Mouse (Mus musculus): ENCODE results near the gene Sec24c.

Gene Sec24c

GRCm38 (mm10) chr14:20658902-20659301 lies 15.2 kb upstream of the Sec24c start:
- in situ Hi-C loops (cut with MboI, MseI) = loop anchor here (10.0 kb wide), 1 partner anchor 174 kb away; the partner anchor contains the start of gene Anxa7

DNA sequence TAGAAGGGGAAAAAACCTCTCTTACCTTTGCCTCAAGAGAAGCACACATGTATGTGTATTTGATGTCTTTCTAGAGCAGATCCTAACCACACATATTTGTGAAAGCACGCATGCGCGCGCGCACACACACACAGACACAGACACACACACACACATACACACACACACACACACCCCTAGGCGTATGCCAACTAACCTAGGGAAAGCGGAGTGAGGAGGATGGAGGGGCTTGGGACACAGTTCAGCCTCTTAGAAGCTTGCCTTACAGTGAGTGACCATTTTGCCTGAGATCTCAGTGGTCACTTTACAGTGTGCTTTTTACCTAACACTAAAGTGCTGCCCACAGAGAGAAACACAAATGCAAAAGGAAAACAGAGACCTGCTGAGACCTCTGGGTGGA lies 14.4 kb upstream of the Sec24c start:
- in situ Hi-C loops (cut with MboI, MseI) = loop anchor here (5.0 to 10.0 kb wide), 2 partner anchors 82 to 175 kb away; partner anchors contain the start of gene Anxa7

DNA sequence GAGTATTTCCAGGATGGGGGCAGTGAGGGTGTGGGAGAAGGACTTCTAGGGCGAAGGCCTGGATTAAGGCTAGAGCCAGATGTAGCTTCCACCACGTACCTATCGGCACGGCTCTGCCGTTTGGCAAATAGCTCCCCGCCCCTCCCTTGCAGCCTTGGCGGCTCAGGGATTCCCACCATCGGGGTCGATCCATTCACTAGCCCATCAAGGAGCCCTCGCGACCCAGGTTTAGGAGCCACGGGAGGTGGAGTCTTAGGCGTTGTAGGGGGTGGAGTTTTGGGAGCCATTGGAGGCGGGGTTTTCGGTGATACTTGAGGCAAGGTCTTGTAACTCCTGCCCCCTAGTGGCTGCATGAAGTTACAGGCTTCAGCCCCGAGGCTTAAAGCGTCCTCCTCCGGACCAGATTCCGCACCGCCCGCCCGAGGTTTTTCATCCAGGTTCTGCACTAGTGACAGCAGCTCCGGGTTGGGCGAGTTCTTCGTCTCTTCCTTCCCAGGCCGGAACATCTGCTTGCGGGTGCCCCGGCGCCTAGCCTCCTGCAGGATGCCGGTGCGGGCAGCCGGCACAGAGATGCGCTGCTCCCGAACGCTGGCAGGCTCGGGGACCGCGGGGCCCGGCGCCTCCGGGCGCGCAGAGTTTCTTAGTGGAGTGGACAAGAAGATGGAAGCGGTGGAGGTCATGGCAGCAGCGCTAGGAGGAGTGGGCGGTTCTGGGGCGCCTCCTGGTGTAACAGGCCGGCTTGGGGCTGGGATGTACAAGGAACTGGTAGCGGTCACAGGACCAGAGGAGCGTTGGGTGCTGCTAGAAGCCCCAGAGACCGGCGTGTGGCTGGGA lies 13.1 kb upstream of the Sec24c start:
- in situ Hi-C loops (cut with MboI, MseI) = loop anchor here (5.0 kb wide), 1 partner anchor 84 kb away; no protein-coding TSS in a partner anchor

GRCm38 (mm10) chr14:20661661-20662331 lies 12.3 kb upstream of the Sec24c start:
- in situ Hi-C loops (cut with MboI, MseI) = loop anchor here (5.0 kb wide), 1 partner anchor 84 kb away; no protein-coding TSS in a partner anchor

DNA sequence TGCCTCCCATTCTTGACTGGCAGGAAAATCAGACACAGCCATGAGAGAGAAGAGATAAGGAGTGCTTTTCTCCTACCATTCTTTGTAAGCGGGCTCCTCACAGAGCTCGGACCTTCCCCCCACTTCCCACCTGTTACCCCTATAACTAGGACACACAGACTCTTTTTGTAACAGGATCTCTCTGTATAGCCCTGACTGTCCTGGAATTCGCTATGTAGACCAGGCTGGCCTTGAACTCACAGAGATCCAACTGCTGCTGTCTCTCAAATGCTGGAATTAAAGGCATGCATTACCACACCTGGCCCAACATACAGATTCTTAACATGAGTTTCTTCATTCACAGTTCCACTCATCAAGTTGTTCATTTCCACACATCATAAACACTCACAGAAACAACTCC lies 11.4 kb upstream of the Sec24c start:
- in situ Hi-C loops (cut with MboI, MseI) = loop anchor here (5.0 kb wide), 1 partner anchor 85 kb away; no protein-coding TSS in a partner anchor

GRCm38 (mm10) chr14:20663601-20664000 lies 10.5 kb upstream of the Sec24c start:
- in situ Hi-C loops (cut with MboI, MseI) = loop anchor here (5.0 kb wide), 1 partner anchor 86 kb away; no protein-coding TSS in a partner anchor

- in situ Hi-C loops (cut with MboI, MseI) = loop anchor here (5.0 kb wide), 1 partner anchor 87 kb away; no protein-coding TSS in a partner anchor
Measured at GRCm38 (mm10) chr14:20664436-20664835, 9.7 kb upstream of the Sec24c start.

GRCm38 (mm10) chr14:20667469-20667868 lies 6.6 kb upstream of the Sec24c start:
- in situ Hi-C loops (cut with MboI, MseI) = no loop called here

GRCm38 (mm10) chr14:20668154-20668810 lies 5.8 kb upstream of the Sec24c start, which contains the start of gene Synpo2l:
TSS of gene Synpo2l (minus strand) at chr14:20668354.
- in situ Hi-C loops (cut with MboI, MseI) = no loop called here

DNA sequence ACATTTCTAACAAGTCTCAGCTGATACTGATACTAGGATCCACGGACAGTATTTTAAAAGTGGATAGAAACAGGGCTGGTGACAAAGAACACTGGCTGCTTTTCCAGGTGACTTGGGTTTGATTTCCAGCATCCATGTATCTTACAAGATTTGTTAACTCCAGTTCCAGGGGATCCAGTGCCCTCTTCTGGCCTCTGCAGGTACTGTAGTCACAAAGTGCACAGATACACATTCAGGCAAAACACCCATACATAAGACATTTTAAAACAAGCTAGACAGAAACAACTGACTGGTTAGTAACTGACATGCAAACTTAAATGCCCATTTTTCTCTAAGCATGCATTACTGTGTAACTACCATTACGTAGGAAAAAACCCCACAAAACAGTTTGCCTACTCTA lies 1.1 kb upstream of the Sec24c start:
- in situ Hi-C loops (cut with MboI, MseI) = no loop called here

DNA sequence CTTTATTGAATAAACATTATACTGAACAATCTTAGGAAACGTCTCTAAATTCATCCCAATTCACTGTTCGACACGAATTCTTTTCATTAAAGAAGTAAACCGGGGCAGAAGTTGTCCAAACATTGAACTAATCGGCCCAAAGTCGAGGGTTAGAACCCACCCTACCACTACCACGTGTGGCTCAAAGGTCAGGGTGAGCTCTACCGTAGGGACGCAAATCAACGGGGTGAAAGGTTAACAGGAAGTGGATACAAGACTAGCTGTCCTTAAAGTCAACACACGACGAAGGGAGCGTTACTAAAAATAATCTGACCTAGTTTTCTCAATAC lies 409 bp upstream of the Sec24c start:
- in situ Hi-C loops (cut with MboI, MseI) = no loop called here

DNA sequence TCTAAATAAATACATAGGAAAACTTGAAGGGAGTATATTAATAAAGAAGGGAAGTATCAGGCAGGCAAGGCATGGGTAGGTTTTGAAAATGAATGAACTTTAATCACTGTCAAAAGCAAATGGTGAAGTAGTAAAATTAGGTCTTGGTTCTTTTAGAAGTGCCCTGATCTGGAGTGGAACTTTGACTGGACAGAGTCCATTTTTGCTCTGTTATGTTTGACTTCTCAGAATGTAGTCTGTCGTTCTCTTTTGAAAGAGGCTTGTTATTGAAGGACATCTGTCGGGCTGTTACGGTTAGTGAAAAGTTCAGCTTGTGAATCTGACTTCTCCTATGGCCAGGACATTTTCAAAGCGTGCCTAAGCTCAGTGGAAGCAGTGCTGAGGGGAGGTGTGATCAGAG lies 3.8 kb downstream of the Sec24c start:
- in situ Hi-C loops (cut with MboI, MseI) = no loop called here

- in situ Hi-C loops (cut with MboI, MseI) = no loop called here
Measured at GRCm38 (mm10) chr14:20681742-20682141, 7.6 kb downstream of the Sec24c start.

- in situ Hi-C loops (cut with MboI, MseI) = no loop called here
Measured at GRCm38 (mm10) chr14:20682498-20682897, 8.4 kb downstream of the Sec24c start.

- in situ Hi-C loops (cut with MboI, MseI) = no loop called here
Measured at GRCm38 (mm10) chr14:20686576-20686975, 12.5 kb downstream of the Sec24c start.

- in situ Hi-C loops (cut with MboI, MseI) = no loop called here
Measured at GRCm38 (mm10) chr14:20689009-20689408, 14.9 kb downstream of the Sec24c start.

GRCm38 (mm10) chr14:20691772-20692171 lies 17.7 kb downstream of the Sec24c start:
- in situ Hi-C loops (cut with MboI, MseI) = no loop called here

- in situ Hi-C loops (cut with MboI, MseI) = no loop called here
Measured at GRCm38 (mm10) chr14:20693589-20694101, 19.5 kb downstream of the Sec24c start.

- in situ Hi-C loops (cut with MboI, MseI) = no loop called here
Measured at GRCm38 (mm10) chr14:20694185-20694883, 20.2 kb downstream of the Sec24c start.

DNA sequence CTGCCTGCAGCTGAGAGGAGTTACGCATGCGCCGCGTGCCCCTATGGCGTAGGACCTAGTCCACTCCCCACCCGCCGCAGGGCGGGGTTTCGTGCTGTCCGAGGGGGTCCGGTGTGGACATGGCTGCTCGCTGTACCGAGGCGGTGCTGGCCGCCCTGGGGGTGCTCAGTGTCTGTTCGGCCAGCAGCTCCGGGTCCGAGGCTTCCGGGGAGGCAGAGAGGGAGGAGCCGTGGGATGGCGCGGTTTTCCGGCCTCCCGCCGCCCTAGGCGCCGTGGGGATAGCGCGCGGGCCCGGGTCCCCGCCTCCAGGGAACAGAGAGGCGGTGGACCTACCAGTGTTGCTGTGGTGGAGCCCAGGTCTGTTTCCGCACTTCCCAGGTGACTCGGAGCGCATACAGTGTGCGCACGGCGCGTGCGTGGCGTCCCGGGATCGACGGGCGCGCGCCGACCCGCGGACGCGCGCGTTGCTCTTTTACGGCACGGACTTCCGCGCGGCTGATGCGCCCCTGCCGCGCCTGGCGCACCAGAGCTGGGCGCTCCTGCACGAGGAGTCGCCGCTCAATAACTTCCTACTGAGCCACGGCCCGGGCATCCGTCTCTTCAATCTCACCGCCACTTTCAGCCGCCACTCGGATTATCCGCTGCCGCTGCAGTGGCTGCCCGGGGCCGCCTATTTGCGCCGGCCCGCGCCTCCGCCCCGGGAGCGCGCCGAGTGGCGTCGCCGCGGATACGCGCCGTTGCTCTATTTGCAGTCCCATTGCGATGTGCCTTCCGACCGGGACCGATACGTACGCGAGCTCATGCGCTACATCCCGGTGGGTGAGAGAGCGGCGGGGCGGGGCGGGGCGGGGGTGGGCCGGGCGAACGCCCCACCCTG lies 21.0 kb downstream of the Sec24c start, which contains the start of gene Fut11:
TSS of gene Fut11 (plus strand) at position 85 of the 877 bp plus-strand sequence.
- in situ Hi-C loops (cut with MboI, MseI) = no loop called here
